Mouse (Mus musculus): Measurements from ENCODE around the gene Ppp1r8. TPM values are rescaled to one million over a fixed set of nuclear protein-coding genes. Genes with fewer than 3 reads are reported as not detected.

Ppp1r8 gene
- polyA plus RNA-seq, 2 experiments = 66.2 to 91.6 TPM

DNA sequence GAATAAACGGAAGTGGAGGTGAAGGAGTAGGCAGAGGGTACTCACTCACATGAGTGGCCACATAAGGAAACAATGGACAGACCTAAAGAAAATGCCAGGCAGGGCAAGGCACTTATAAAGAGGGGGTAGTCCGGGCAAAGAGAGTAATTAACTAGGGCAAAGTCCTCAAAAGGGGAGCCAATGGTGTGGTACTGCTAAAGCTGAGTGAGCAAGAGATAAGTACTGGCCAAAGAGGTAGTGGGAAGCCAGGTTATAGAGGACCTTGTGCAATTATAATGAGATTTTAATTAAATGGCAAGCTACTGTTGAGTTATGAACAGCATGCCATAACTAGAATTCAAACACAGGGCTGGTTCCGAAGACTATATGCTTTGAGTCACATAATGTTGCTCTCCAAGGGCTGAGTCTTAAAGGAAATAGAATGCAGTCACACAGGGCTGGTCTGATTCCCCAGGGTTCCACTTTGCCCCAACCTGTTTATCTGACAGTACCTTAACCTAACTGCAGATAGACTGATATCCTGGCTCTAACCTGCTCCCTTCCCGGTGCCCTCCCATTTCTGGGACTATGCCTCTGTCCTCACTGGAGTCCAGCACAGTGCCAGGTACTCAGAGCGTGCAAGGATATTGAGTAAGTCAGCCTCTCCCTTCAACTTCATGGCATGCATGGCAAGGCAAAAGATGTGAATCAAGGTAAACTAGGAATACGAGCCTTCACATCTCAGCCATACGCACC lies 31.6 kb upstream of the Ppp1r8 start:
- 86% methylated on average over 7 of the region's 7 CpGs for WGBS
- DNase-seq (ENCODE audit: low spot score) = no peak
- no peaks in the 10 kb centered on the region for H3K9me3 ChIP-seq (ENCODE audit: control insufficient read depth, low read length)
- no peak overlapping the region for H3K4me2 ChIP-seq (replicated peaks; ENCODE audit: low read depth, low read length, severe bottlenecking)
- no peaks in the 10 kb centered on the region for H3K27me3 ChIP-seq (ENCODE audit: control insufficient read depth, insufficient read depth, low read length)
- no peak for ATAC-seq (ENCODE audit: low FRiP score, low read depth)
- no peak overlapping the region for H3K4me3 ChIP-seq (replicated peaks; ENCODE audit: low read length)
- no peak overlapping the region for H3K9ac ChIP-seq (ENCODE audit: low read depth, low read length, severe bottlenecking)
- no peak for TF ChIP-seq POLR2A (IDR thresholded peaks at IDR 0.05; ENCODE audit: borderline replicate concordance, extremely low read depth, insufficient read depth, insufficient read length)
- H3K36me3 ChIP-seq (ENCODE audit: control insufficient read depth, insufficient read depth, low read length) = peaks cover 21% of the 10 kb centered on the region
- no peaks in the 10 kb centered on the region for H3K4me1 ChIP-seq (ENCODE audit: control insufficient read depth, insufficient read depth, low read length)
- H3K27ac ChIP-seq (replicated peaks; ENCODE audit: low read depth, low read length) = no peak overlapping the region

DNA sequence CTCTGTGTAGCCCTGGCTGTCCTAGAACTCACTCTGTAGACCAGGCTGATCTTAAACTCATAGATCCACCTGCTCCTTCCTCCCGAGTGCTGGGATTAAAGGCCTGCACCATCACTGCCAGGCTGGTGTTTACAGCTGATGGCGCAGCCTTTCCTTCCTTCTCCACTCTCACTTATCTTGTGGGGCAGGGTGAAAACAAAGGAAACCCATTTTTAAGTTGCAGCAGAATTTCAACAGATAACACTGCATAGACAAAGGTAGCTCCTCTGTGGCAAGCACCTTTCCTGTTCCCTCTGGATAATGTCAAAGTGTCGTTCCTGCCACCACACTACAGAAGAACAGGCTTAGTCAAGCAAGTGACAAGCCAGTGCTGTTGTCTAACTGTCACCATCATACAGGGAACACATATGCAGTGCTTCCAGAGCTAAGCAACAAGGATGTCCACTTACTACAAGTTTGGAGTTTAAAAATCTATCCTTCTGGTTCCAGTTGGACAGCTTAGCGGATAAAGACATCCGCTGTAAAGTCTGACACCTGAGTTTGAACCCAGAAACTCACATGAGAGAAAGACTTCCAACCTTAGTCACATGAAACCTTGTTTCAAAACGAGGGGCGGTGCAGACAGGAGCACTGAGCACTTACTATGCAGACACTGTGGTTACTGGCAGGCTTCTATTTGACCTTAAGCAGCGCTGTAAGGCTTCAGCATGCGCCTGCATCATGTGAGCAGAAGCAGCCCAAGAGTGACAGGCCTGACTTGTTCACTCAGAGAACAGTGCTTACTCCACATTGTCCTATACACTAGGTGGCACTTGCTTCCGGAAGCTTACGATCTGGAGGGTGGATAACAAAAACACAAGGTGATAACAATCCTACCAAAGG lies 30.8 kb upstream of the Ppp1r8 start:
- DNase-seq (ENCODE audit: low spot score) (no peak), ATAC-seq (ENCODE audit: low FRiP score, low read depth) (no peak)
- H3K27me3 ChIP-seq (ENCODE audit: control insufficient read depth, insufficient read depth, low read length) = no peaks in the 10 kb centered on the region
- H3K4me1 ChIP-seq (ENCODE audit: control insufficient read depth, insufficient read depth, low read length) = no peaks in the 10 kb centered on the region
- H3K27ac ChIP-seq (replicated peaks; ENCODE audit: low read depth, low read length) = no peak overlapping the region
- no peak overlapping the region for H3K9ac ChIP-seq (ENCODE audit: low read depth, low read length, severe bottlenecking)
- H3K36me3 ChIP-seq (ENCODE audit: control insufficient read depth, insufficient read depth, low read length) = peaks cover 29% of the 10 kb centered on the region
- H3K4me2 ChIP-seq (replicated peaks; ENCODE audit: low read depth, low read length, severe bottlenecking) = no peak overlapping the region
- WGBS = 88% methylated on average over 11 of the region's 11 CpGs
- H3K4me3 ChIP-seq (replicated peaks; ENCODE audit: low read length) = no peak overlapping the region
- no peaks in the 10 kb centered on the region for H3K9me3 ChIP-seq (ENCODE audit: control insufficient read depth, low read length)
- TF ChIP-seq POLR2A (IDR thresholded peaks at IDR 0.05; ENCODE audit: borderline replicate concordance, extremely low read depth, insufficient read depth, insufficient read length) = no peak

DNA sequence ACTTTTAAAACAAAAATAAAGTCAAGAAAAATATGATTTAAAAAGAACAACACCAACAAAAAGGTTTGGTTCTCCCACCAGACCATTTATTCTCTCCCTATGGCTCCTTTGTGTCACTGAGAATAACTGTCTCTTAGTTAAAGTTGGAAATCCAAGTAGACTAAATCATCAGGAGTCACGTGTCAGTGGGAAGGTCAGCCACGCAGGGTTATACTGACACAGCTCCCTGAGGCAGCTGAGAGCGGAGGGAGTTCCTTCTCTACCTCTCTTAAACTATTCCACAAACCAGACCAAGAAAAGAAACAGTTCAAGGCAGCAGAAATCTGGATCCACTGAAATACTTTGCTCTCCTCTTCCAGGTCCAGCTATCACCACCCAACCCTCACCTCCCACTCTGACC lies 28.1 kb upstream of the Ppp1r8 start:
- WGBS = 99% methylated on average over 3 of the region's 3 CpGs
- H3K9me3 ChIP-seq (ENCODE audit: control insufficient read depth, low read length) = no peaks in the 10 kb centered on the region
- DNase-seq (ENCODE audit: low spot score) (no peak), ATAC-seq (ENCODE audit: low FRiP score, low read depth) (no peak)
- H3K36me3 ChIP-seq (ENCODE audit: control insufficient read depth, insufficient read depth, low read length) = peaks cover 55% of the 10 kb centered on the region
- H3K4me2 ChIP-seq (replicated peaks; ENCODE audit: low read depth, low read length, severe bottlenecking) = no peak overlapping the region
- no peak overlapping the region for H3K27ac ChIP-seq (replicated peaks; ENCODE audit: low read depth, low read length)
- TF ChIP-seq POLR2A (IDR thresholded peaks at IDR 0.05; ENCODE audit: borderline replicate concordance, extremely low read depth, insufficient read depth, insufficient read length) = no peak
- no peak overlapping the region for H3K4me3 ChIP-seq (replicated peaks; ENCODE audit: low read length)
- no peak overlapping the region for H3K9ac ChIP-seq (ENCODE audit: low read depth, low read length, severe bottlenecking)
- H3K4me1 ChIP-seq (ENCODE audit: control insufficient read depth, insufficient read depth, low read length) = no peaks in the 10 kb centered on the region
- no peaks in the 10 kb centered on the region for H3K27me3 ChIP-seq (ENCODE audit: control insufficient read depth, insufficient read depth, low read length)

DNA sequence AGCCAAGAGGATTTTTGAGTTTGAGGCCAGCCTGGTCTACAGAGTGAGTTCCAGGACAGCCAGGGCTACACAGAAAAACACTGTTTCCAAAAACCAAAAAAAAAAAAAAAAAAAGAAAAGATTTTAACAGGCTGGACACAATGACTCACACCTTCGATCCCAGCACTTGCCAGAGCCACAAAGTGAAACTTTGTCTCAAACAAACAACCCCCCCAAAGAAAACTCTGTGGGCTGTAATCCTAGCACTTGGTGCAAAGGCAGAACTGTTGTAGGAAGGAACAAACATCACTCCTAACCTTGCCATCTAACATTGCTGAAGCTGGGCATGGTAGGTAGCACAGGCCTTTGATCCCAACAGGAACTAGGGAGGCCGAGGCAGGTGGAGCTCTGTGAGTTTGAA lies 21.9 kb upstream of the Ppp1r8 start:
- TF ChIP-seq POLR2A (IDR thresholded peaks at IDR 0.05; ENCODE audit: borderline replicate concordance, extremely low read depth, insufficient read depth, insufficient read length) = no peak
- no peak for ATAC-seq (ENCODE audit: low FRiP score, low read depth)
- no peak overlapping the region for H3K4me2 ChIP-seq (replicated peaks; ENCODE audit: low read depth, low read length, severe bottlenecking)
- H3K9me3 ChIP-seq (ENCODE audit: control insufficient read depth, low read length) = no peaks in the 10 kb centered on the region
- no peak for DNase-seq (ENCODE audit: low spot score)
- no peak overlapping the region for H3K27ac ChIP-seq (replicated peaks; ENCODE audit: low read depth, low read length)
- H3K4me1 ChIP-seq (ENCODE audit: control insufficient read depth, insufficient read depth, low read length) = no peaks in the 10 kb centered on the region
- no peak overlapping the region for H3K9ac ChIP-seq (ENCODE audit: low read depth, low read length, severe bottlenecking)
- H3K4me3 ChIP-seq (replicated peaks; ENCODE audit: low read length) = no peak overlapping the region
- no peaks in the 10 kb centered on the region for H3K27me3 ChIP-seq (ENCODE audit: control insufficient read depth, insufficient read depth, low read length)
- H3K36me3 ChIP-seq (ENCODE audit: control insufficient read depth, insufficient read depth, low read length) = peaks cover 88% of the 10 kb centered on the region
- 93% methylated on average over 2 of the region's 2 CpGs for WGBS

DNA sequence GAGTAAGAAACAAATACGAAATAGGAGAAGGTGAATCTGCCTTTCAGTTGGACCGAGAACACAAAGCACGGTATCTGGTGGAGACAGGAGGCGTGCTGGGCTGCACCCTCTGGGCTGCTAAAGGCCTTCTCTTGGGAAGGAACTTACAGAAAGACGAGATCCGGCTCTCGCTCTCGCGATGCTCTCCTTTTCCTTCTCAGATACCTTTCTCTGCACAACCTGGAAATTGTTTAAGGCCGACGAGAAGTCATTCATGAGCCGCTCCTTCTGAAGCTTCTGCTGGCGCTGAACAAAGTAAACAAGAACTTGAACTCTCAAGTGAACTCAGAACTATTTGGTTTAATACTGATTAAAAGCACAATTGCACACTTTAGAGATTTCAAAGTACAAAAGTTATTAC lies 20.0 kb upstream of the Ppp1r8 start:
- 94% methylated on average over 13 of the region's 13 CpGs for WGBS
- no peak for ATAC-seq (ENCODE audit: low FRiP score, low read depth)
- H3K27me3 ChIP-seq (ENCODE audit: control insufficient read depth, insufficient read depth, low read length) = no peaks in the 10 kb centered on the region
- no peaks in the 10 kb centered on the region for H3K4me1 ChIP-seq (ENCODE audit: control insufficient read depth, insufficient read depth, low read length)
- H3K27ac ChIP-seq (replicated peaks; ENCODE audit: low read depth, low read length) = no peak overlapping the region
- no peak overlapping the region for H3K4me3 ChIP-seq (replicated peaks; ENCODE audit: low read length)
- peaks cover 88% of the 10 kb centered on the region for H3K36me3 ChIP-seq (ENCODE audit: control insufficient read depth, insufficient read depth, low read length)
- DNase-seq (ENCODE audit: low spot score) = no peak
- H3K4me2 ChIP-seq (replicated peaks; ENCODE audit: low read depth, low read length, severe bottlenecking) = no peak overlapping the region
- no peaks in the 10 kb centered on the region for H3K9me3 ChIP-seq (ENCODE audit: control insufficient read depth, low read length)
- no peak for TF ChIP-seq POLR2A (IDR thresholded peaks at IDR 0.05; ENCODE audit: borderline replicate concordance, extremely low read depth, insufficient read depth, insufficient read length)
- H3K9ac ChIP-seq (ENCODE audit: low read depth, low read length, severe bottlenecking) = no peak overlapping the region

All from limb, embryonic 14.5 days (tissue).